Mouse (Mus musculus) 416B (cell line): Measurements from ENCODE around the gene Rab31.

Source experiments
- DNase-seq: peaks from one replicate; pipeline ENCODE4 v3.0.0; 2011; ENCODE audit warnings: low read depth

Gene Rab31

GRCm38 (mm10) chr17:65701797-65702566, 70.6 kb downstream of the Rab31 start:
- DNase-seq: no peak

GRCm38 (mm10) chr17:65701356-65701755, 71.2 kb downstream of the Rab31 start:
- DNase-seq: no peak

- no peak for DNase-seq
Observed at GRCm38 (mm10) chr17:65700060-65700459, 72.5 kb downstream of the Rab31 start.

- DNase-seq: no peak
Observed at GRCm38 (mm10) chr17:65697791-65698463, 74.6 kb downstream of the Rab31 start.

GRCm38 (mm10) chr17:65696939-65697338, 75.6 kb downstream of the Rab31 start:
- no peak for DNase-seq

GRCm38 (mm10) chr17:65692276-65692675, 80.3 kb downstream of the Rab31 start:
- no peak for DNase-seq

- no peak for DNase-seq
Observed at GRCm38 (mm10) chr17:65683731-65684130, 88.8 kb downstream of the Rab31 start.

GRCm38 (mm10) chr17:65683316-65683715, 89.2 kb downstream of the Rab31 start:
- DNase-seq: no peak

- DNase-seq: no peak
Observed at GRCm38 (mm10) chr17:65682071-65682680, 90.4 kb downstream of the Rab31 start.

- peak; percentile 18 for DNase-seq
Observed at GRCm38 (mm10) chr17:65681516-65681915, 91.0 kb downstream of the Rab31 start.

- peak; percentile 53 for DNase-seq
Observed at GRCm38 (mm10) chr17:65680801-65681412, 91.6 kb downstream of the Rab31 start.

- DNase-seq: no peak
Observed at GRCm38 (mm10) chr17:65679806-65680446, 92.6 kb downstream of the Rab31 start.

GRCm38 (mm10) chr17:65677742-65678141, 94.8 kb downstream of the Rab31 start:
- peak; percentile 27 for DNase-seq

- DNase-seq: no peak
Observed at GRCm38 (mm10) chr17:65676536-65676935, 96.0 kb downstream of the Rab31 start.

GRCm38 (mm10) chr17:65675985-65676384, 96.6 kb downstream of the Rab31 start:
- DNase-seq: no peak

- DNase-seq: peak; percentile 95
Observed at GRCm38 (mm10) chr17:65674710-65675171, 97.8 kb downstream of the Rab31 start.

- no peak for DNase-seq
Observed at GRCm38 (mm10) chr17:65672926-65673325, 99.6 kb downstream of the Rab31 start.

- no peak for DNase-seq
Observed at GRCm38 (mm10) chr17:65669061-65669460, 103.5 kb downstream of the Rab31 start.

- no peak for DNase-seq
Observed at GRCm38 (mm10) chr17:65667792-65668191, 104.8 kb downstream of the Rab31 start.

- DNase-seq: no peak
Observed at GRCm38 (mm10) chr17:65666388-65667161, 106.0 kb downstream of the Rab31 start.

GRCm38 (mm10) chr17:65665786-65666387, 106.7 kb downstream of the Rab31 start:
- DNase-seq: no peak
